Mouse (Mus musculus) limb, embryonic 15.5 days (tissue): ENCODE measurements around the gene Tmprss4. TPM values are rescaled to one million over a fixed set of nuclear protein-coding genes. Genes with fewer than 3 reads are reported as not detected.

Experiments
- ATAC-seq: fragments of 200-750 bp; cut with Nextera tagmentation; 2 replicates; pipeline ENCODE4 v1.8.0; 2017; ENCODE audit warnings: low read depth, moderate TSS enrichment; ENCODE audit not compliant: insufficient number of reproducible peaks, low FRiP score, low TSS enrichment
- H3K27ac ChIP-seq: fragments of 300-500 bp; sonication (generic); 2 replicates; pipeline ENCODE4 v1.5.1; 2015; ENCODE audit warnings: moderate library complexity, mild to moderate bottlenecking, inconsistent platforms
- H3K27me3 ChIP-seq: fragments of 300-500 bp; sonication (generic); 2 replicates; pipeline ENCODE4 v1.6.1; 2015; ENCODE audit warnings: inconsistent platforms
- H3K36me3 ChIP-seq: fragments of 300-500 bp; sonication (generic); 2 replicates; pipeline ENCODE4 v1.6.1; 2015; ENCODE audit warnings: inconsistent platforms
- H3K4me1 ChIP-seq: fragments of 300-500 bp; sonication (generic); 2 replicates; pipeline ENCODE4 v1.6.1; 2015; ENCODE audit warnings: inconsistent platforms
- H3K4me2 ChIP-seq: fragments of 300-500 bp; sonication (generic); 2 replicates; pipeline ENCODE4 v1.6.1; 2015; ENCODE audit warnings: mild to moderate bottlenecking, inconsistent platforms
- H3K4me3 ChIP-seq: fragments of 300-500 bp; sonication (generic); 2 replicates; pipeline ENCODE4 v1.5.1; 2015; ENCODE audit warnings: mild to moderate bottlenecking, inconsistent platforms
- H3K9ac ChIP-seq: fragments of 300-500 bp; sonication (generic); 2 replicates; pipeline ENCODE4 v1.6.1; 2015; ENCODE audit warnings: inconsistent platforms
- H3K9me3 ChIP-seq: fragments of 300-500 bp; sonication (generic); 2 replicates; pipeline ENCODE4 v1.6.1; 2016; ENCODE audit warnings: inconsistent platforms
- WGBS: fragments of 180-500 bp; shearing (Covaris S2); methylation state at CpG from one replicate; pipeline ENCODE4 v1.1.7; 2015; 5-methylcytosine and 5-hydroxymethylcytosine counted together
- polyA plus RNA-seq: library from polyadenylated mRNA; unstranded; fragments of >200 nt; fragmentation: Nextera tagmentation; extraction: Ambion mirVana; gene quantifications from 2 replicates; pipeline ENCODE4 v1.2.1, GENCODE M21; 2015

Tmprss4 gene
- polyA plus RNA-seq, 1 experiment from 2014 or later: 23.2 TPM

GRCm38 (mm10) chr9:45189661-45190174 is 14.2 kb downstream of the Tmprss4 start:
- Histone ChIP-seq H3K27ac (no peak overlapping the region), H3K9ac (no peak overlapping the region), H3K4me1 (no peaks in the 10 kb centered on the region), H3K4me3 (no peak overlapping the region), H3K4me2 (no peak overlapping the region), H3K27me3 (no peaks in the 10 kb centered on the region), H3K36me3 (no peaks in the 10 kb centered on the region), H3K9me3 (no peaks in the 10 kb centered on the region)
- no peak for ATAC-seq
- 87% methylated on average over 4 of the region's 4 CpGs for WGBS

- H3K4me3 ChIP-seq: no peak overlapping the region
- no peak overlapping the region for H3K4me2 ChIP-seq
- ATAC-seq: no peak
- 81% methylated on average over 10 of the region's 10 CpGs for WGBS
- H3K27me3 ChIP-seq: no peaks in the 10 kb centered on the region
- no peak overlapping the region for H3K9ac ChIP-seq
- H3K9me3 ChIP-seq: no peaks in the 10 kb centered on the region
- H3K36me3 ChIP-seq: no peaks in the 10 kb centered on the region
- no peaks in the 10 kb centered on the region for H3K4me1 ChIP-seq
- H3K27ac ChIP-seq: no peak overlapping the region
Observed at GRCm38 (mm10) chr9:45188570-45189563, 15.0 kb downstream of the Tmprss4 start.

GRCm38 (mm10) chr9:45185250-45185649 is 18.6 kb downstream of the Tmprss4 start:
- H3K9me3 ChIP-seq: no peaks in the 10 kb centered on the region
- no peak overlapping the region for H3K4me2 ChIP-seq
- no peak overlapping the region for H3K9ac ChIP-seq
- no peak overlapping the region for H3K27ac ChIP-seq
- H3K4me1 ChIP-seq: no peaks in the 10 kb centered on the region
- no peak for ATAC-seq
- no peaks in the 10 kb centered on the region for H3K27me3 ChIP-seq
- H3K4me3 ChIP-seq: no peak overlapping the region
- WGBS: 67% methylated on average over 4 of the region's 4 CpGs
- no peaks in the 10 kb centered on the region for H3K36me3 ChIP-seq

- no peak for ATAC-seq
- Histone ChIP-seq H3K9ac (no peak overlapping the region), H3K9me3 (no peaks in the 10 kb centered on the region), H3K27me3 (no peaks in the 10 kb centered on the region), H3K4me1 (no peaks in the 10 kb centered on the region), H3K36me3 (no peaks in the 10 kb centered on the region), H3K4me3 (no peak overlapping the region), H3K4me2 (no peak overlapping the region), H3K27ac (no peak overlapping the region)
- WGBS: 82% methylated on average over 6 of the region's 6 CpGs
Observed at GRCm38 (mm10) chr9:45183266-45183665, 20.6 kb downstream of the Tmprss4 start.

- 55% methylated on average over 3 of the region's 3 CpGs for WGBS
- H3K4me2 ChIP-seq: no peak overlapping the region
- H3K27me3 ChIP-seq: no peaks in the 10 kb centered on the region
- H3K4me1 ChIP-seq: no peaks in the 10 kb centered on the region
- no peak overlapping the region for H3K27ac ChIP-seq
- no peaks in the 10 kb centered on the region for H3K36me3 ChIP-seq
- no peak overlapping the region for H3K4me3 ChIP-seq
- no peaks in the 10 kb centered on the region for H3K9me3 ChIP-seq
- ATAC-seq: no peak
- H3K9ac ChIP-seq: no peak overlapping the region
Observed at GRCm38 (mm10) chr9:45182521-45182920, 21.4 kb downstream of the Tmprss4 start.

GRCm38 (mm10) chr9:45181770-45182169 is 22.1 kb downstream of the Tmprss4 start, which contains the start of gene BC049352:
BC049352 (plus strand) TSS chr9:45182007.
- no peak for ATAC-seq
- Histone ChIP-seq H3K4me2 (no peak within 1 kb of the TSS), H3K4me1 (no peaks in the 10 kb centered on the region), H3K27me3 (no peaks in the 10 kb centered on the region), H3K9me3 (no peaks in the 10 kb centered on the region), H3K9ac (no peak within 1 kb of the TSS), H3K27ac (no peak within 1 kb of the TSS), H3K4me3 (no peak within 1 kb of the TSS), H3K36me3 (no peaks in the 10 kb centered on the region)
- 5% methylated on average over 2 of the region's 2 CpGs for WGBS

GRCm38 (mm10) chr9:45179282-45179681 is 24.6 kb downstream of the Tmprss4 start:
- Histone ChIP-seq H3K9me3 (no peaks in the 10 kb centered on the region), H3K4me1 (no peaks in the 10 kb centered on the region), H3K27me3 (no peaks in the 10 kb centered on the region), H3K9ac (no peak overlapping the region), H3K36me3 (no peaks in the 10 kb centered on the region), H3K4me3 (no peak overlapping the region), H3K4me2 (no peak overlapping the region), H3K27ac (no peak overlapping the region)
- 75% methylated on average over 5 of the region's 5 CpGs for WGBS
- no peak for ATAC-seq

GRCm38 (mm10) chr9:45173475-45173874 is 30.4 kb downstream of the Tmprss4 start:
- H3K27me3 ChIP-seq: no peaks in the 10 kb centered on the region
- H3K4me2 ChIP-seq: no peak overlapping the region
- ATAC-seq: no peak
- no peaks in the 10 kb centered on the region for H3K9me3 ChIP-seq
- H3K4me1 ChIP-seq: no peaks in the 10 kb centered on the region
- no peak overlapping the region for H3K9ac ChIP-seq
- no peak overlapping the region for H3K27ac ChIP-seq
- no peak overlapping the region for H3K4me3 ChIP-seq
- no peaks in the 10 kb centered on the region for H3K36me3 ChIP-seq
- WGBS: 58% methylated on average over 3 of the region's 3 CpGs

GRCm38 (mm10) chr9:45171073-45171610 is 32.8 kb downstream of the Tmprss4 start:
- Histone ChIP-seq H3K4me1 (no peaks in the 10 kb centered on the region), H3K4me2 (no peak overlapping the region), H3K9ac (no peak overlapping the region), H3K27me3 (no peaks in the 10 kb centered on the region), H3K9me3 (no peaks in the 10 kb centered on the region), H3K4me3 (no peak overlapping the region), H3K36me3 (no peaks in the 10 kb centered on the region), H3K27ac (no peak overlapping the region)
- 67% methylated on average over 1 of the region's 1 CpGs for whole genome bisulfite sequencing
- no peak for ATAC-seq

GRCm38 (mm10) chr9:45170150-45170549 is 33.7 kb downstream of the Tmprss4 start:
- 82% methylated on average over 5 of the region's 5 CpGs for WGBS
- Histone ChIP-seq H3K9ac (no peak overlapping the region), H3K27me3 (no peaks in the 10 kb centered on the region), H3K36me3 (no peaks in the 10 kb centered on the region), H3K4me2 (no peak overlapping the region), H3K27ac (no peak overlapping the region), H3K4me1 (no peaks in the 10 kb centered on the region), H3K4me3 (no peak overlapping the region), H3K9me3 (no peaks in the 10 kb centered on the region)
- no peak for ATAC-seq

- Histone ChIP-seq H3K27ac (no peak overlapping the region), H3K9me3 (no peaks in the 10 kb centered on the region), H3K36me3 (no peaks in the 10 kb centered on the region), H3K4me2 (no peak overlapping the region), H3K9ac (no peak overlapping the region), H3K4me3 (no peak overlapping the region), H3K27me3 (no peaks in the 10 kb centered on the region), H3K4me1 (no peaks in the 10 kb centered on the region)
- whole genome bisulfite sequencing: 75% methylated on average over 5 of the region's 5 CpGs
- ATAC-seq: no peak
Observed at GRCm38 (mm10) chr9:45167903-45168302, 36.0 kb downstream of the Tmprss4 start.

GRCm38 (mm10) chr9:45153361-45153760 is 50.5 kb downstream of the Tmprss4 start:
- no peak overlapping the region for H3K9ac ChIP-seq
- no peak overlapping the region for H3K27ac ChIP-seq
- H3K9me3 ChIP-seq: no peaks in the 10 kb centered on the region
- no peaks in the 10 kb centered on the region for H3K4me1 ChIP-seq
- ATAC-seq: no peak
- H3K4me3 ChIP-seq: no peak overlapping the region
- H3K27me3 ChIP-seq: peaks cover 6% of the 10 kb centered on the region; the same call in 1 of the 2 replicates
- no peak overlapping the region for H3K4me2 ChIP-seq
- WGBS: 67% methylated on average over 7 of the region's 7 CpGs
- no peaks in the 10 kb centered on the region for H3K36me3 ChIP-seq
